Mouse (Mus musculus) left cerebral cortex, postnatal 25 days (tissue): Measurements from ENCODE around the gene Mrps2. TPM values are rescaled to one million over a fixed set of nuclear protein-coding genes. Genes with fewer than 3 reads are reported as not detected.
A peak's percentile ranks its signal among the peaks of the same experiment; 100 is the strongest.
"Not testable (repeated sequence)": the region's sequence is repeated elsewhere in the genome, so short reads cannot be mapped to it uniquely, and the experiment has no call there.

Experiments
- DNase-seq, 2 experiments: peaks; one replicate each; pipeline ENCODE4 v3.0.0; 2022; ENCODE audit warnings: low spot score in 2 of 2, mixed read lengths in 1 of 2
- intact Hi-C: fragments of 180-260 bp; cut with DNase I; formaldehyde crosslinking; loops from one replicate; pipeline ENCODE4 v1.15.1; 2025
- total RNA-seq, 2 experiments: library from RNA; stranded (reverse); gene quantifications; 2 replicates each; pipeline ENCODE4 v1.2.3; 2021

Gene Mrps2
- total RNA-seq, 2 experiments from 2014 or later = 39.1 to 41.1 TPM

DNA sequence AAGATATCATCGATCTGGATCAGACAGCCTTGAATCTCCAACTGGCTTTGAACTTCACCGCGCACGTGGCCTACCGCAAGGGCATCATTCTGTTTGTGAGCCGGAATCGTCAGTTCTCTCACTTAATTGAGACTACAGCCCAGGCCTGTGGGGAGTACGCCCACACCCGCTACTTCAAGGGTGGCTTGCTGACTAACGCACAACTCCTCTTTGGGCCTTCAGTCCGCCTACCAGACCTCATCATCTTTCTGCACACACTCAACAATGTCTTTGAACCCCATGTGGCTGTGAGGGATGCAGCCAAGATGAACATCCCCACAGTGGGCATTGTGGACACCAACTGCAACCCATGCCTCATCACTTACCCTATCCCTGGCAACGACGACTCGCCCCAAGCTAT is 1.6 kb downstream of the Mrps2 start:
- intact Hi-C loops = no loop called here
- DNase-seq = no peak

DNA sequence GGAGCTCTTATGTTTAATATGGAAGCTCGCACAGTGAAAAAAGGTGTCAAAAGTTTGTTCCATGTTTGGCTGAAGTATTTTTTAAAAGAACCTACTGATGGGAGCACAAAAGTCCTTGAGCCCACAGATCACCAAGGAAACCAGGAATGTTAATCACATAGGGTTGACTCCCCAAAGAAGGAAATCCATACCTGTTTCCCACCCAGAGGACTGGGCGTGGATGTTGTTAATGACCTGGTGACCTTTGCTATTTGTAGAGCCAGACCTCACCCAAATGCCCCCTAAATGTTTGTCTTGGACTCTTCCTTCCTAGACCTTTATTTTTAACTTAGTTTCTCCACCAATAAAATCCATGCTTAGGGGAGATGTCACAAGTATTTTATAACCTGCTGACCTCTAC is 2.7 kb downstream of the Mrps2 start:
- no peak for DNase-seq
- intact Hi-C loops = no loop called here

DNA sequence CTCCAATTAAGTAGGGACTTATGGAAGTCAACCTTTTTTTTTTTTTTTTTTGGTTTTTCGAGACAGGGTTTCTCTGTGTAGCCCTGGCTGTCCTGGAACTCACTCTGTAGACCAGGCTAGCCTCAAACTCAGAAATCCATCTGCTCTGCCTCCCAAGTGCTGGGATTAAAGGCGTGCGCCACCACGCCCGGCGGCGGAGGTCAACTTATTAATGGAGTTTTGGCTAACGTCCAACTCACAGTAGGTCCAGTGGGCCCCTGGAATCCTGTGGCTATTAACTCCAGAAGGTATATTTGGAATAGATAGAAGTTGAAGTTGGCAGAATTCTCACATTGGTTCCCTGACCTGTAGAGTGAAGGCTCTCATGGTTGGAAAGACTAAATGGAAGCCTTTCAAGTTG is 4.1 kb downstream of the Mrps2 start:
- intact Hi-C loops, DNase-seq: not testable (repeated sequence)

DNA sequence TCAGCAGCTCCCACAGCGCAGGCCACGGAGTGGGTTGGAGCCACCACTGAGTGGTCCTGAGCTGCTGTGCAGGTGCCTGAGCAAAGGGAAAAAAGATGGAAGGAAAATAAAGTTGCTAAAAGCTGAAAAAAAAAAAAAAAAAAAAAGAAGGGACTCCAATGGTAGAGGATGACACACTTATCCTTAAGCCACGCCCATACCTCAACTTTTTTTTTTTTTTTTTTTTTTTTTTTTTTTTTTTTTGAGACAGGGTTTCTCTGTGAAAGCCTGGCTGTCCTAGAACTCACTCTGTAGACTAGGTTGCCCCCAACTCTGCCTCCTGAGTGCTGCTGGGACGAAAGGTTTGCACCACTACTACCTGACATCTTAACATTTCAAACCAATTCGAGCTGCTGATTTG is 10.1 kb downstream of the Mrps2 start:
- DNase-seq, intact Hi-C loops: not testable (repeated sequence)

DNA sequence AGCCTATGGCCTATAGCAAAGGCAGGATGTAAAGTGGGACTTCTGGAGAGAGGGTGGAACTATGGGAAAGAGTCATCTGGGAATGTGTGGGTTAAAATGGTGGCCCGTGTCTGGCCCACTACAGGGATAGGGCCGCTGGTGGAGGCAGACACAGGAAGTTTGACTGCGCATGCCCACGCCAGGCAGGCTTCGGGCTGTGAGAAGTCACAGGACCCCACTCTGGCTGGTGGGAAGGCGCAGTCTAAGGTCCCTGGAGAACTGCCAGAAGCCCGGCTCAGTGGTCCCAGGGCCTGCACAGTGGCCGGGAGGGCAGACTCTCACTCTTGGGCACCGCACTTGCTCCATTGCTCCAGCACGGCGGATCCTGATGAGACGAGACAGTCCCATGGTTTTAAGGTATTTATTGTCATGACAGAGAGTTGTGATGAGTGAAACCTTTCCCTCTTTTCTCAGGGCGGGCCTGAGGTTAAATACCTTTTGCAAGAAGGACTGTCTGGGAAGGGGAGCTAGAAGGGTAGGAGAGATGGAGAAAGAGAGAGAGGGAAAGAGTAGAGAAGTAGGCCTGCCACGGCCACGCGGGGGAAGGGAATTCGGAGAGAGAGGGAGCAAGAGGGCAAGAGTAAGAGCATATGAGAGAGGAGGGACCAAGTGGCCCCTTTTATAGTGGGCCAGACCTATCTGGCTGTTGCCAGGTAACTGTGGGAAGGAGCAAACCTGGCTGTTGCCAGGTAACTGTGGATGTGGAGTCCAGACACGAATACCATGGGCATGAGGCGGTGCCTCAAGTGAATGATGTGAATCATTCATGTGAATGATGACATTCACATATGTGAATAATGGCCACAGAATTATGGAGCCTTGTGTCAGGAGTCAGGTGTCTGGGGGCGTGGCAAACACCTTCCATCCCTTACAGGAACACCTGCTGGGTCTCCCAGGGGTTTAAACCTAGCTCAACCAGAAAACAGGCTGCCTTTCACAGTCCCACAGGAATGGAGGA is 11.6 kb downstream of the Mrps2 start:
- intact Hi-C loops = no loop called here
- no peak for DNase-seq

DNA sequence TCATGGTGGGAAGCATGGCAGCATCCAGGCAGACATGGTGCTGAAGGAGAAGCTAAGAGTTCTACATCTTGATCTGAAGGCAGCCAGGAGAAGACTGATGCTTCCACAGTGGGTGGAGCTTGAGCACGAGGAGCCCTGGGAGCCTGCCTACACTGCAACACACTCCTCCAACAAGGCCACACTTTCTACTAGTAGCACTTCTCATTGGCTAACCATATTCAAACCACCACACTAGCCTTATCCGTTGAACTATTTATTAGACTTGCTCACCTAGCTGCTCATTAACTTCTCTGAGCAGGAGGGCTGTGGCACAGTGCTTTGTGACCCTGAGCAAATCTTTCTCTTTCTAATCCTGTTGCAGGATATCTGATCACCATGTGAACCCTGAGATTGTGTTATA is 16.0 kb downstream of the Mrps2 start:
- intact Hi-C loops = no loop called here
- no peak for DNase-seq

DNA sequence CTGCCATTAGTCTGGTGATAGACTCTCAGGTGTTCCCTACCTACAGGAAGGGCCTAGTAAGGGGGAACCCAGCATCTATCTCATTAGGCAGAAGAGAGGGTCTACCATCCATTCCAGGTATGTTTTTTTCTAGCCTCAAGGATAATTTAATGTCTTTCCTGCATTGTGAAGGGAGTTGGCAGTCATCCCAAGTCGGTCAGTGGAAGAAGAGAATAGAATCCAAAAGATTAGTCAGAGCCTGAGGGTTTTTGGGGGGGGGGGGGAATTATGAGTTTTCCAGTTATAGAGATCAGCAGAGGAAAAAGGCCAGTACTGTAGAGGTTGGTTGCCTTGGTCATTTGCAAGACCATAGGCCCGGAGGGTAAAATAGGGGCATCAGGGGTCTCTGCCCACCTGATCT is 26.7 kb downstream of the Mrps2 start:
- DNase-seq = no peak
- intact Hi-C loops = no loop called here

DNA sequence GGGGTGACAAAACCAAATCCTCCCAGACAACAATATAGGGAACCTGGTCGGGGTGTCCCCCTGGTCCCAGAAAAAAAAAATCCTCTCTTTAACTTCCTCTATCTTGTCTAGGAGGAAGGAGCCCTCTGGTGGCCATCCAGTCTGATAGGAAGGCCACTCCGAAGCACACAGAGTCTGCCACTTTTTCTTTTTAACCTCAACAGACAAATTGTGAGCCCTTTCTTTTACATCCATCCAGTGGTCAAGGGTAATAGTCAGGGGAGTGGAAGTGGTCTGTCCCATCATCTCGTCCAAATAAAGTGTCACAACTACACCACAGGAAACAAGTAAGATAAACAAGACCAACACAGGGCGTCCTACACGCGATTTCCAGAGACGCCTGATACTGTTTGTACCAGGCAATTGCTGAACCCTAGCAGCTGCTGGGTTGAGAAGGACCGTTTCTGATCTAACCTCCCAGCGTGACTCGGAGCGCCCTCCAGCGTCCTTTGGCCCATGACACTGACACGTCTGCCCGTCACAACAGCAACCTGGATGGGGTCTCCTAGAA is 27.4 kb downstream of the Mrps2 start:
- intact Hi-C loops = no loop called here
- peak; percentile 18 to 49 for DNase-seq

DNA sequence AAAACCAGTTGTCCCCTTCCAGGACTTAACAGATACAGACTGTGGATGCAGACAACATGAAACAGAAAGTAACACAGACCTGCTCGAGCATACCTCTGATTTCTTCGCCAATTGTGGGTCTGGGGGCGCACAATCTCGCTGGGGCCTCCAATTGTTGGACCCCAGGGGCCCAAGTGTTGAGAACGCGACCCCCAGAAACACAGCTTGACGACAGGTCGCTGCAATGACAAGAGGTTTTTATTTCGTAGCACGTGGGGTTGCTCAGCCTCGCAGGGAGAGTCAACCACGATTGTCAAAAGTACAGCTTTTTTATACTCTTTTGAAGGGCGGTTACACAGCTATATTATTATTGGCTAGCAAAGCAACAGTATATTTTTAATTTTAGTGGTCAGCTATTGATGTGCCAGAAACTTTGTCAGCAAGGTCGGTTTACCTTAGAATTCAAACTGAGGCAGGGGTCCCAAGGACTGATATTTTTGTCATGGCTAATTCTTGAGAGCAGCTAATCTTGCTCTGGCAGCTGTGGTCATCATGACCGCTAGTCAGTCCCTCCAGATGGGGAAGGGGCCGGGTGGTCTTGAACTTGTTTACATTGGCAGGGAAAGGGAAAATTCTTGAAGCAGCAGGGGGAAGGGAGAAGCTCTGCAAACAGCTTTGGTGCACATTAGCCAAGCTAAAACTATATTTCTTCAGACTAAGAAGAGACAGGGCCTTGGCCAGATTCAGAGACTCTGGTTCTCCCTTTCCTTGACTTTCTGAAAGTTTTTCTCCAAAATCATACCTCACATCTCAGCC is 28.1 kb downstream of the Mrps2 start:
- intact Hi-C loops = no loop called here
- DNase-seq = no peak

DNA sequence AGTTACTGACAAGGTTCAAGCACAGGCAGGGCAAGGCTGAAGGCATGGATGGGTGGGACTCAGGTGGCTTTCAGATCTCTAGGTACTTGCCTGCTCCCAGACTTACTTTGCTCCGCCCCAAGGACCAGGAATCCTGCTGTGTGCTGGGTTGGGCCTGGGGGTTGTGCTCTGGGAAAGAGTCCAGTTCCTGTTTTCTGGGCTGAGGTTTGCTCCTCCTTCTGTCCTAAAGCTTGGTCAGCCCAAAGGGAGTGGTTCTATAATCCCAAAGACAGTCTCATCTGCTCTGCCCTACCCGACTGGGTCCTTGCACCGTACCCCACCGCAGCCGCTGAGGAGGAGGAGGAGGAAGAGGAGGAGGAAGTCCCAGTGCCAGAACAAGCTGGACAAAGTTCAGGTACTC is 28.8 kb downstream of the Mrps2 start, which contains the start of gene Gbgt1:
TSS of gene Gbgt1 (plus strand) at position 221 of the 400 bp plus-strand sequence.
- intact Hi-C loops = no loop called here
- no peak for DNase-seq

DNA sequence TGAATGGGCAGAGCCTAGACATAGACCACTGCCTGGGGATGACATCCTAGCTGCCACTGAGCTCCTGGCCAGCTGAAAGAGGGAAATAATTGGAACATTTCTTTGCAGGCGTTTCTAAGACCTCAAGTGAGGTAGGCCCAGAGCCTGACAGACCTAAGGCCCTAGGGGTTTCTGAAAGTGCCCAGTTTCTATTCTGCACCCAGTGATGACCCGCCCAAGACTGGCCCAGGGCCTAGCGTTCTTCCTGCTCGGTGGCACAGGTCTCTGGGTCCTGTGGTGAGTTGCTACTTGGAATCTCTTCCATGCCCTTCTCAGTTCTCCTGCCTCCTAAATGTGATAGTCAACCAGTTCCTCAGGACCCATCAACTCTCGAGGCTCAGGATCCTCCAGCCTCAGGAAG is 29.7 kb downstream of the Mrps2 start:
- intact Hi-C loops = no loop called here

DNA sequence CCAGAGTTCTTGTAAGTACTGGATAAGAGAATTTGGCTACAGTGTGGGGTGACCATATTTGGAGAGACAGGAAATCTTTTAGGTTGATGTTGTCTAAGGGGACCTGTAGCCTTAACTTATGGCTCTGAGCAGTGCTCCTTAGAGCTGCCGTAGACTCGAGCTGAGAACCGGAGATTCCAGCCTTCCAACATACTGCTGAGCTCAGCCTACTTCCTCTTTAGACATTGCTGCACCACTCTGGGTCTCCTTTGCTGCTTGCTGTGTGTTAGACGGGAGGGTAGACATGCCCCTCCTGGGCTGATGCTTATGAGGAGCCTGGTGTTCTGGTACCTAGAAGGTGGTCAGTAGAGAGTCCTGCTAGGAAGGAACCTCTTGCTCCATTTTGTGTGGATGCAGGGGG is 30.6 kb downstream of the Mrps2 start:
- DNase-seq = no peak
- intact Hi-C loops = no loop called here

More for the DNA sequence above, 29.7 kb downstream of the Mrps2 start:
- DNase-seq = no peak

DNA sequence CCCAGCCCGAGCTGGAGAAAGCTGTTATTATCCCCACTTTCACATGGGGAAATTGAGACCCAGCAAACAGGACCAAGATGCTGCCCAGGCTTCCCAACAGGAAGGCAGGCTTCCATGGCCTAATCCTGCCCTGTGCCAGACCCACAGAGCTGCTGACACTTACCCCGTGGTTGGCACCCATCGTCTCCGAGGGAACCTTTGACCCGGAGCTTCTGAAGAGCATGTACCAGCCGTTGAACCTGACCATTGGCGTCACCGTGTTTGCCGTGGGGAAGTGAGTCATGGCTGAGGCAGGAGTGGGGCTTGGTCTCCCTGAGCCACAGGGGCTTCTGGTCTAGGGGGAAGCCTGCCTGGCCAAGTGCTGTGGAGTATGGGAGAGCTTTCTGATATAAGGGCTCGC is 35.1 kb downstream of the Mrps2 start:
- no peak for DNase-seq
- intact Hi-C loops = no loop called here

DNA sequence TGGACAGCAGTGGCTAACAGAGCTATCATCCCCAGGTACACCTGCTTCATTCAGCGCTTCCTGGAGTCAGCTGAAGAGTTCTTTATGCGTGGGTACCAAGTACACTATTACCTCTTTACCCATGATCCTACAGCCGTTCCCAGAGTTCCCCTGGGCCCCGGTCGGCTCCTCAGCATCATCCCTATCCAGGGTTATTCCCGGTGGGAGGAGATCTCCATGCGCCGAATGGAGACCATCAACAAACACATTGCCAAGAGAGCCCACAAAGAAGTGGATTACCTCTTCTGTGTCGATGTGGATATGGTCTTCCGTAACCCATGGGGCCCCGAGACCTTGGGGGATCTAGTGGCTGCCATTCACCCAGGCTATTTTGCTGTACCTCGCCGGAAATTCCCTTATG is 36.8 kb downstream of the Mrps2 start:
- no peak for DNase-seq
- intact Hi-C loops = no loop called here

DNA sequence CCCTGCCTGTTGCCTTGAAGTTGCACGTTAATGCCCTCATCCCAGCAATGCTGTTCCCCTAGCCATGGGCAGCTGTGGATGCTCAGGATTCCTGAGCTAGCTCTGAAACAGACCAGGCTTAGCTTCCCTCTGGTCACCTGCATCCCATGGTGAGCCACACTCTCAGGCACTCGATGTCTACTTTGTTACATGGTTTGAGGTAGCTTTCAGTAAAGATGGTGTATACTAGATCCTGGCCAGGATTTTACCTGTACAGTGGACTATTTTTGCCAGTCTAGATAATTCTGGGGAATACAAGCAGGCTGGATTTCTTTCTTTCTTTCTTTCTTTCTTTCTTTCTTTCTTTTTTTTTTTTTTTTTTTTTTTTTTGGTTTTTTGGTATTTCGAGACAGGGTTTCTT is 37.9 kb downstream of the Mrps2 start, which contains the start of gene Gm10134:
TSS of gene Gm10134 (plus strand) at position 301 of the 400 bp plus-strand sequence.
- intact Hi-C loops = no loop called here
- no peak for DNase-seq

DNA sequence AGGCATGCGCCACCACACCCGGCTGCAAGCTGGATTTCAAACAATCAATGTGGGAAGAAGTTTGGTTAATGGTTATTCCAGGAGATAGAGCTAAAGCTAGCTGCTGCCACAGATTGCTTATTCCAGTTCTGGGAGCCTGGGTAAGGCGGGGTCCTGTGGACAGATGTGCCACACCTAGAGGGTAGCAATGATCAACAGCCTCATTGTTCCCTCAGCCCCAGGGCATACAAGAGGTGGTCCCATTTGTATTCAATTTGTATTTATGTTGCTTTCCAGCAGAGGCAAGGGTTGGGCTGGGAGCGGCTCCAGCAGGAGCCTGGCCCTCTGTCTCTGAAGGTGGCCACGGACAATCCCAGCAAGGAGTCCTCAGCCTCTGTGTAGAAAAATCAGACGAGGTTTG is 38.4 kb downstream of the Mrps2 start:
- DNase-seq = no peak
- intact Hi-C loops = no loop called here

DNA sequence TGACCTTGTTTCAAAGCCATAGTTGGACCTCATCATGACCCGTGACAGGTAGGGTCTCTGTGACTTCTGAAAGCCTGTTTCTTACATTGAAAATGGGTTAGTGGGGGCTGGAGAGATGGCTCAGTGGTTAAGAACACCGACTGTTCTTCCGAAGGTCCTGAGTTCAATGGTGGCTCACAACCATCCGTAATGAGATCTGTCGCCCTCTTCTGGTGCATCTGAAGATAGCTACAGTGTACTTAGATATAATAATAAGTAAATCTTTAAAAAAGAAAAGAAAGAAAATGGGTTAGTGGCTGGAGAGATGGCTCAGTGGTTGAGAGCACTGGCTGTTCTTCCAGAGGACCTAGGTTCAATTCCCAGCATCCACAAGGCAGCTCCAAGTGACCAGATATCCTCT is 43.7 kb downstream of the Mrps2 start:
- intact Hi-C loops, DNase-seq: not testable (repeated sequence)

DNA sequence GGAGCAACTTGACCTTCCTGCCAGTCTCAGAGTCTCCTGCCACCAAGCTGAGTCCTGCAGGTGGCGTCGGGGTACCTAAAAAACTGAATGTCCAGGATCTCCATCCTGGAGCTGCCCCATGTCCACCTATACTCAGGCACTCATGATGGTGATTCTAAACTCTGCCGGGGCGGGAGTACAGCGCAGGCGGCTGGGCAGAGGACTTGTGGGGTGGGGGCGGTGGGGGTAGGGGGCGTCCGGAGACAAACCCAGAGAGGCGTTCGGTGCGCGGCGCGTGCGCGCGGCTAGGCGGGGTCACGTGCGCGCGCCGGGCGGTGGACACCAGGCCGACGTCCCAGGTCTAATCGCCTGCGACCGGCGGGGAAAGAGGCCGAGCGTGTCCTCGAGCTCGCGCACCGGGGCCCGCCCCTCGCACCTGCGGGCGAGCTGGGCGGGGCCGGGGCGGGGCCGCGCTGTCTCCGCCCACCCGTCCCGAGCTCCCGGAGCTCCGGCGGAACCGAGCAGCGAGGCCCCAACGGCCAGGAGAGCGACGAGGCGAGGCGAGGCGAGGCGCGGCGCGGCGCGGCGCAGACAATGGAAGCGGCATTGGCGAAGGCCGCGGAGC is 45.0 kb downstream of the Mrps2 start, which contains the start of gene Ralgds:
TSS of gene Ralgds (plus strand) at position 328 of the 604 bp plus-strand sequence.
- DNase-seq = peak in 1 of 2 experiments; percentile 54
- intact Hi-C loops = no loop called here
